Mouse (Mus musculus) forebrain, embryonic 16.5 days (tissue): ENCODE results near the gene Icosl. TPM values are rescaled to one million over a fixed set of nuclear protein-coding genes. Genes with fewer than 3 reads are reported as not detected.

ENCODE experiments used
- ATAC-seq: fragments of 200-750 bp; cut with Nextera tagmentation; 2 replicates; pipeline ENCODE4 v1.8.0; 2017; ENCODE audit warnings: mild to moderate bottlenecking, moderate library complexity
- H3K27ac ChIP-seq: fragments of 300-500 bp; sonication (generic); 2 replicates; pipeline ENCODE4 v1.5.1; 2014; ENCODE audit warnings: low read length, control low read depth
- H3K27me3 ChIP-seq: fragments of 300-500 bp; sonication (generic); replicated peaks from 2 replicates; pipeline ENCODE4 v1.6.1; 2014; ENCODE audit warnings: low read length; ENCODE audit not compliant: control insufficient read depth, insufficient read depth
- H3K36me3 ChIP-seq: fragments of 300-500 bp; sonication (generic); 2 replicates; pipeline ENCODE4 v1.6.1; 2014; ENCODE audit not compliant: control insufficient read depth, insufficient read depth
- H3K4me1 ChIP-seq: fragments of 300-500 bp; sonication (generic); replicated peaks from 2 replicates; pipeline ENCODE4 v1.6.1; 2014; ENCODE audit warnings: low read length; ENCODE audit not compliant: control insufficient read depth, insufficient read depth
- H3K4me2 ChIP-seq: fragments of 300-500 bp; sonication (generic); 2 replicates; pipeline ENCODE4 v1.6.1; 2014; ENCODE audit warnings: mild to moderate bottlenecking, low read length, control low read depth
- H3K4me3 ChIP-seq: fragments of 300-500 bp; sonication (generic); replicated peaks from 2 replicates; pipeline ENCODE4 v1.5.1; 2014; ENCODE audit warnings: mild to moderate bottlenecking, low read length, control low read depth
- H3K9ac ChIP-seq: fragments of 300-500 bp; sonication (generic); replicated peaks from 2 replicates; pipeline ENCODE4 v1.6.1; 2014; ENCODE audit warnings: low read depth, low read length, control low read depth
- H3K9me3 ChIP-seq: fragments of 300-500 bp; sonication (generic); 2 replicates; pipeline ENCODE4 v1.6.1; 2016; ENCODE audit warnings: low read length; ENCODE audit not compliant: control insufficient read depth
- WGBS: fragments of 180-500 bp; shearing (Covaris S2); extraction: QIAGEN DNeasy Blood & Tissue Kit; methylation state at CpG from one replicate; pipeline ENCODE4 v1.1.7; 2014; 5-methylcytosine and 5-hydroxymethylcytosine counted together
- polyA plus RNA-seq: library from polyadenylated mRNA; unstranded; fragments of >200 nt; fragmentation: Nextera tagmentation; extraction: Ambion mirVana; gene quantifications from 2 replicates; pipeline ENCODE4 v1.2.1, GENCODE M21; 2015

Gene Icosl
- polyA plus RNA-seq, 1 experiment from 2014 or later = 0.38 TPM

- peaks cover 12% of the 10 kb centered on the region for H3K4me1 ChIP-seq
These were observed 1.9 kb upstream of the Icosl start for GRCm38 (mm10) chr10:78067226-78067625.

DNA sequence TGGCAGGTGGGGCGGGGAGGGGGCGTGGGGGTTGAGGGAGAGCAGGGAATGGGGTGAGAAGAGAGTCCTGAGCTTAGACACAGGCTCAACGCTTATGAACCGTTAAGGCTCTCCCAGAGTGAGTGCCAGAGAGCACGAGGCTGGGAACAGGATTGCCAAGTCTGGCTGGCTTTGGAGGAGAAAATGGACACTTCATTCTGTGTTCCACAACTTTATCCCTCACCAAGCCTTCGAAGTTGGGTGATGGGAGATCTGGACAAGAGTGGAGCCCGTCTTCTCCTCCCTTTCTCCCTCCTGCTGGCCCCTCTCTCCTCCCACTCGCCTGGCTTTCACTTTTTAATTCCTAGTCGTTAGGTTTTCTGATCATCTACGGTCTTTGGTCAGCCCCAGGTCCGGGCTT is 561 bp upstream of the Icosl start:
- peak overlapping the region; percentile 58 for H3K4me3 ChIP-seq
- H3K4me1 ChIP-seq = peaks cover 12% of the 10 kb centered on the region
- ATAC-seq = no peak
- no peak overlapping the region for H3K9ac ChIP-seq
- H3K9me3 ChIP-seq = no peaks in the 10 kb centered on the region
- H3K27me3 ChIP-seq = peaks cover 5% of the 10 kb centered on the region
- H3K4me2 ChIP-seq = peak overlapping the region; percentile 100
- H3K27ac ChIP-seq = no peak overlapping the region
- no peaks in the 10 kb centered on the region for H3K36me3 ChIP-seq
- 32% methylated on average over 11 of the region's 11 CpGs for WGBS

More at GRCm38 (mm10) chr10:78067226-78067625, 1.9 kb upstream of the Icosl start:
- Histone ChIP-seq H3K4me3 (no peak overlapping the region), H3K27ac (no peak overlapping the region), H3K27me3 (peaks cover 5% of the 10 kb centered on the region), H3K9me3 (no peaks in the 10 kb centered on the region), H3K36me3 (no peaks in the 10 kb centered on the region), H3K9ac (no peak overlapping the region), H3K4me2 (no peak overlapping the region)
- WGBS = 42% methylated on average over 4 of the region's 4 CpGs
- no peak for ATAC-seq

- H3K4me1 ChIP-seq = peaks cover 6% of the 10 kb centered on the region
- H3K9ac ChIP-seq = no peak overlapping the region
- 80% methylated on average over 4 of the region's 4 CpGs for WGBS
- no peaks in the 10 kb centered on the region for H3K9me3 ChIP-seq
- no peak overlapping the region for H3K4me3 ChIP-seq
- H3K27me3 ChIP-seq = peaks cover 5% of the 10 kb centered on the region
- H3K4me2 ChIP-seq = no peak overlapping the region
- no peak for ATAC-seq
- no peaks in the 10 kb centered on the region for H3K36me3 ChIP-seq
- no peak overlapping the region for H3K27ac ChIP-seq
These were observed 5.0 kb downstream of the Icosl start for GRCm38 (mm10) chr10:78074151-78074550.

DNA sequence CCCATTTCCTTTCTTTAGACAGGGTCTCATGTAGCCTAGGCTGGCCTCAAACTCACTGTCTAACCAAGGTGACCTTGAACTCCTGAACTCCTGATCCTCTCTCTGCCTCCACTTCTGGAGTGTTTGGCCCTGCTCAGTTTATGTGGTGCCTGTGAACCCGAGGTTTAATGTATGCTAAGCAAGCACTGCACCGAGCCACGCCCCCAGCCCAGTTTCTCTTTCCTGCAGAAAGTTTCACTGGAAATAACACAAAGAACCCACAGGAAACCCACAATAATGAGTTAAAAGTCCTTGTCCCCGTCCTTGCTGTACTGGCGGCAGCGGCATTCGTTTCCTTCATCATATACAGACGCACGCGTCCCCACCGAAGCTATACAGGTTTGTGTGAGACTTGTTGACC is 5.9 kb downstream of the Icosl start:
- 81% methylated on average over 11 of the region's 11 CpGs for WGBS

GRCm38 (mm10) chr10:78077862-78078261 is 8.8 kb downstream of the Icosl start:
- 82% methylated on average over 9 of the region's 9 CpGs for WGBS
- Histone ChIP-seq H3K9me3 (no peaks in the 10 kb centered on the region), H3K4me3 (no peak overlapping the region), H3K27me3 (no peaks in the 10 kb centered on the region), H3K4me1 (no peaks in the 10 kb centered on the region), H3K27ac (no peak overlapping the region), H3K36me3 (no peaks in the 10 kb centered on the region), H3K4me2 (no peak overlapping the region), H3K9ac (no peak overlapping the region)
- ATAC-seq = no peak

More for the DNA sequence above, 5.9 kb downstream of the Icosl start:
- no peak overlapping the region for H3K4me3 ChIP-seq
- no peak overlapping the region for H3K27ac ChIP-seq
- no peaks in the 10 kb centered on the region for H3K36me3 ChIP-seq
- H3K27me3 ChIP-seq = peaks cover 2% of the 10 kb centered on the region; the same call in 1 of the 2 replicates
- H3K9ac ChIP-seq = no peak overlapping the region
- no peak overlapping the region for H3K4me2 ChIP-seq
- no peaks in the 10 kb centered on the region for H3K4me1 ChIP-seq
- no peak for ATAC-seq
- H3K9me3 ChIP-seq = no peaks in the 10 kb centered on the region

- 84% methylated on average over 5 of the region's 5 CpGs for whole genome bisulfite sequencing
- Histone ChIP-seq H3K4me1 (no peaks in the 10 kb centered on the region), H3K4me2 (no peak overlapping the region), H3K36me3 (no peaks in the 10 kb centered on the region), H3K4me3 (no peak overlapping the region), H3K27me3 (no peaks in the 10 kb centered on the region), H3K9ac (no peak overlapping the region), H3K27ac (no peak overlapping the region), H3K9me3 (no peaks in the 10 kb centered on the region)
- no peak for ATAC-seq
These were observed 9.2 kb downstream of the Icosl start for GRCm38 (mm10) chr10:78078276-78078675.

GRCm38 (mm10) chr10:78079955-78080591 is 11.0 kb downstream of the Icosl start:
- Histone ChIP-seq H3K9ac (no peak overlapping the region), H3K36me3 (no peaks in the 10 kb centered on the region), H3K4me2 (no peak overlapping the region), H3K4me1 (no peaks in the 10 kb centered on the region), H3K27ac (no peak overlapping the region), H3K9me3 (no peaks in the 10 kb centered on the region), H3K4me3 (no peak overlapping the region), H3K27me3 (no peaks in the 10 kb centered on the region)
- WGBS = 74% methylated on average over 4 of the region's 4 CpGs
- ATAC-seq = no peak

GRCm38 (mm10) chr10:78084073-78084472 is 15.0 kb downstream of the Icosl start:
- no peak for ATAC-seq
- Histone ChIP-seq H3K4me1 (no peaks in the 10 kb centered on the region), H3K4me3 (no peak overlapping the region), H3K9ac (no peak overlapping the region), H3K27me3 (no peaks in the 10 kb centered on the region), H3K9me3 (no peaks in the 10 kb centered on the region), H3K36me3 (no peaks in the 10 kb centered on the region), H3K27ac (no peak overlapping the region), H3K4me2 (no peak overlapping the region)
- WGBS = 76% methylated on average over 1 of the region's 1 CpGs

GRCm38 (mm10) chr10:78085711-78086110 is 16.6 kb downstream of the Icosl start:
- no peak overlapping the region for H3K4me3 ChIP-seq
- no peaks in the 10 kb centered on the region for H3K9me3 ChIP-seq
- no peaks in the 10 kb centered on the region for H3K36me3 ChIP-seq
- no peak overlapping the region for H3K9ac ChIP-seq
- 93% methylated on average over 6 of the region's 6 CpGs for WGBS
- ATAC-seq = no peak
- no peaks in the 10 kb centered on the region for H3K4me1 ChIP-seq
- H3K27me3 ChIP-seq = no peaks in the 10 kb centered on the region
- H3K27ac ChIP-seq = no peak overlapping the region
- H3K4me2 ChIP-seq = no peak overlapping the region
